Mouse (Mus musculus) right cerebral cortex, postnatal 4 days (tissue): ENCODE results near the gene Abhd18.

Source experiments
- DNase-seq: peaks from one replicate; pipeline ENCODE4 v3.0.0-alpha.2; 2022

The Abhd18 gene

DNA sequence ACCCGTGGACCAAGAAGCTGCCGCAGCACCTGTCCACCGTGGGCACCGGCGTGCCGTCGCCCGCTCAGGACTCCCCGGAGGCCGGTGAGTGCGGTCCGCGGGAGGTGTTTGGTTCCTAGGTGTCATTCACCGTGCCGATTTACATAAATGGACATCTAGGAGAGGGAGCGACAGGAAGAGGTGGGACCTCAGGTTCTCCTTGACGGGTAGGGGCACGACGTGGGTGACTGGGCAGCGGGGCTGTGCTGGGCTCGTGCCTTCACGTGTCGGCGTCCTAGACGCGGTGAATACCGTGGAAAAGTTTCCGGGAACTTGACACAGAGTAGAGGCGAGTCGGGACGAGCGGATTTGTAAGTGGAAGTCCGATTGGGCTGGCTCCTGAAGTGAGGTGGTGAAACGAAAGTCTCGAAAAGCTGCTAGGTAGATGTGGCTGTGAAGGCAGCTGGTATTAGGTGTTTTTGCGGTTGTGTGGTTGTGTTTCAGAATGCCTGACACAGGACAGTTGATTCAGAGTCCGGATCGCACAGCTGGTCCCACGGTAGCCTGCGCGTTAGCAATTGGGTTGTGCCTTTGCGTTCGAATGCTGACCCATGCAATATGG lies 103.9 kb downstream of the Abhd18 start:
- peak; percentile 16 for DNase-seq

DNA sequence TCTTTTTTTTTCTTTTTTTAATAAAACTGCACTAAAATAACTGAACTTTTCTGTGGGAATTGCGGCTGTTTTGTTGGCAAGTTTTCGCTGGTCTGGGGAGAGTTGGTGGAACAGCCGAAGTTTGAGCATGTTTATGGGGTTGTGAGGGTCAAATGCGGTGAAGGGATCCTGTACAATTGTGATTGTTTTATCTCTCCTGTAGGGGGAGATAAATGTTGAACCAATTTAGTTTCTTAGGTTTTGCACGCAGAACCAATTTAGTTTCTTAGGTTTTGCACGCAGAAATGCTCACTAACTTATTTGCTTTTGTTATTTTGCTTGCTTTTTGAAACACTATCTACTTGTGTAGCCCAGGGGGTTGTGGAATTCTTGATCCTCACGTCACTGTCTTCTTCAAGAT lies 104.6 kb downstream of the Abhd18 start:
- DNase-seq, result no peak

DNA sequence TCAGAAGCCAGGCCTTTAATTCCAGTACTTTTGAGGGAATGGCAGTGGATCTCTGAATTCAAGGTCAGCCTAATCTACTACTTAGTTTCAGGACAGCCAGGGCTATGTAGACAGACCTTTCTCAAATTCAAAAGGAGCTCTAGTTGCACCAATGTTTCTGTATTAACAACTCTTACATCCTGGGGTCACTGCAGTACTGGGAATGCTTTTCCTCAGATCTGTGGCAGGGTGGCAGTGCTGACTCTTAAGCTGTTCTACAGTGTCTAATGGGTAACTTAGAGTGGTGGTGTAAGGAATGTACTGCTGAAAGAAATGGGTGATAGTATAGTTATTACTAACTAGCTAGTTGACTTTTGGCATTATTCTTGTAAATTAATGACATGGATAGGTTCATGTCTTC lies 105.8 kb downstream of the Abhd18 start:
- DNase-seq, result no peak

DNA sequence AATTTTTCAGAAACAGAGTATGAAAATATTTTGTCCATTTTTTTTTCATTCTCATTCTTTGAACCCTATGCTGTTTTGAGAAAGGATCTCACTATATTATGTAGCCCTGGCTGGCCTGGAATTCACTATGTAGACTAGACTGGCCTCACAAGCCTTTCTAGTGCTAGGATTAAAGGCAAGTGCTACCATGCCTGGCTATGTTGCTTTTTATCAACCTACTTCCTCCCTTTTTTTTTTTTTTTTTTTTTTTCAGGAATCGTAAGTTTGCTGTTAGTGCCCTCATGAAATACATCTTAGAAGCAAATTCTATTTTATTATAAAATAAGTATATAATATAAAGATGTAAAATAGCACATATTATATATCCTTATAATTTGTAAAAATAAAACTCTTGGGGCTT lies 108.0 kb downstream of the Abhd18 start:
- no peak for DNase-seq

DNA sequence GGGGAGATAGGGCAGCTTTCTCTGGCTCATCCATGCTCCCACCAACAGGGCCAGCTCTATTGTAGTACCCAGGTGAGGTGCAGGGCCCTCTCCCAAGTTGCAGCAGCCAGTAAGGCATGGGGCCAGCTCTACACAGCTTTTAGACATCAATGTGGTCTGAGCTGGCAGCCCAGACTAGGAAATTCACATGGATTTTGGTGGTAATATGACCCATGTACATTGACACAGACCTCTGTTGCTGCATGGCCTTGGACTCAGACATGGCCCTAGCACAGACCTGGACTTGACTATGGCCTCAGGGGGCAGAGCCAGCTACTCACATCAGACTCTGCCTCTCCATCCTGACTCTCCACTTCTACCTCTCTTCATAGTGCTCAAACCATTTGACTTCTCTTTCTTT lies 112.1 kb downstream of the Abhd18 start:
- no peak for DNase-seq

DNA sequence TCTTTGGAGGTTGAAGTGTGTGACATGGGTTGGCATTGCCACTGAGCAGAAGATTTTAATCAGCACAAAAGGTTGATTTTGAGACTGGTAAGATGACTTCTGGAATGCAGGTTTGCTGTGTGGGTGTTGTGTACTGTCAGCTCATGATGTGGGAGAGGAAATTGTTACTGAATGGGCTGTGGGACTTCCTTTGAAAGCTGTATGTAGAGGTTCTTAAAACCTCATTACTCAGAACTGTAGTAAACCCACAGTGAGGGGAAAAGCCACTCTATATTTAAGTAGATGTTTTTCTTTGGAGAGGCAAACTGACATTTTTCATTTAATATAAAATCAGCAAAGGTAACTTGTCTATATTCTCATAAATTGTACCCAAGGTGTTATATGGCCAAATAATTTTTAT lies 134.0 kb downstream of the Abhd18 start:
- DNase-seq, result no peak

DNA sequence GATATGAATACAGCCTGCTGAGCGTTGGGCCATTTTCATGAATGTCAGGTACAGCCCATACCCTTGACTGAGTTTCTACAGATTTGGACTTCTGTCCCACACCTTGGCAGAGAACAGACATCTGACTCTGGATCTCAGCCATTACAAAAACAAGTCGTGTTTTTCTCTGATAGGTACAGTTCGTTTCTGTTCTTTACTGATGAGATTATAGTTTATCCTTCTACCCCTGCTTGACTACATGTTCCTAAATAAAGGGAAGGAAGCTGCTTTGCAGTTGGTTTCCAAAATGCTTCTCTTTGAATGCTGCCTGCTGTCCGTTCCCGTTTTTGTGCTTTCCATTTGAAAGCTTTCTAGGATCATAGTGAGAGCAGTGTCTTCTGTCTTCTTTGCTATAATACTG lies 140.8 kb downstream of the Abhd18 start:
- DNase-seq, result no peak
